In genomic region chr8:62951173-62952134, GRCm38 (mm10) we compare ENCODE assay signal across 9 mouse cellular contexts. TPM values are rescaled to one million over a fixed set of nuclear protein-coding genes. Genes with fewer than 3 reads are reported as not detected.
DNase-seq lines count a peak whose midpoint lies in the region; ATAC-seq and TF ChIP-seq lines count a peak whose summit lies in the region.
"Had no signal": no experiment of that assay in that cellular context is flagged by ENCODE, and none has a peak within 500 bp of the region (broad histone marks: within the 10 kb centered on the region; RNA-seq: fewer than 3 reads in every experiment).

No protein-coding gene starts in this region.

- H3K27ac ChIP-seq in lung, embryonic 14.5 days (ENCODE audit: low read depth), result no peak overlapping the region
- H3K27ac ChIP-seq in embryonic facial prominence, embryonic 10.5 days (replicated peaks), result peak overlapping the region; percentile 80
- H3K27ac ChIP-seq in hindbrain, embryonic 13.5 days, result peak overlapping the region; percentile 86
- H3K27ac ChIP-seq in limb, embryonic 10.5 days, result peak overlapping the region; percentile 81
- H3K27ac ChIP-seq in neural tube, embryonic 15.5 days (replicated peaks), result peak overlapping the region; percentile 90

- no peaks in the 10 kb centered on the region for H3K4me1 ChIP-seq in lung, embryonic 14.5 days (ENCODE audit: insufficient read depth)
- H3K4me1 ChIP-seq in embryonic facial prominence, embryonic 10.5 days, result peaks cover 8% of the 10 kb centered on the region; the same call in 1 of the 2 replicates
- H3K4me1 ChIP-seq in hindbrain, embryonic 13.5 days (replicated peaks), result peaks cover 15% of the 10 kb centered on the region
- H3K4me1 ChIP-seq in limb, embryonic 10.5 days, result peaks cover 18% of the 10 kb centered on the region
- H3K4me1 ChIP-seq in neural tube, embryonic 15.5 days, result peaks cover 8% of the 10 kb centered on the region; the same call in 1 of the 2 replicates

- TF ChIP-seq CTCF in lung, embryonic 14.5 days (IDR thresholded peaks at IDR 0.05; ENCODE audit: low read depth), result no peak

- peaks cover 6% of the 10 kb centered on the region for H3K27me3 ChIP-seq in lung, embryonic 14.5 days (ENCODE audit: insufficient read depth, low read length)
- peaks cover 21% of the 10 kb centered on the region for H3K27me3 ChIP-seq in embryonic facial prominence, embryonic 10.5 days (replicated peaks; ENCODE audit: low read depth, poor library complexity, severe bottlenecking)
- H3K27me3 ChIP-seq in hindbrain, embryonic 13.5 days, result no peaks in the 10 kb centered on the region
- H3K27me3 ChIP-seq in limb, embryonic 10.5 days (ENCODE audit: low read depth, poor library complexity, severe bottlenecking), result peaks cover 12% of the 10 kb centered on the region; the same call in 1 of the 2 replicates
- H3K27me3 ChIP-seq in neural tube, embryonic 15.5 days (replicated peaks), result no peaks in the 10 kb centered on the region

- no peaks in the 10 kb centered on the region for H3K9me3 ChIP-seq in lung, embryonic 14.5 days (ENCODE audit: low read depth, low read length)
- H3K9me3 ChIP-seq in embryonic facial prominence, embryonic 10.5 days, result no peaks in the 10 kb centered on the region
- H3K9me3 ChIP-seq in hindbrain, embryonic 13.5 days, result no peaks in the 10 kb centered on the region
- no peaks in the 10 kb centered on the region for H3K9me3 ChIP-seq in limb, embryonic 10.5 days (replicated peaks)
- no peaks in the 10 kb centered on the region for H3K9me3 ChIP-seq in neural tube, embryonic 15.5 days (replicated peaks)

- H3K9ac ChIP-seq in lung, embryonic 14.5 days, result peak overlapping the region; percentile 23; the same call in 1 of the 2 replicates
- H3K9ac ChIP-seq in hindbrain, embryonic 13.5 days, result peak overlapping the region; percentile 88
- H3K9ac ChIP-seq in neural tube, embryonic 15.5 days (replicated peaks), result peak overlapping the region; percentile 86

- peak; percentile 90 for ATAC-seq in lung, embryonic 14.5 days (ENCODE audit: insufficient read depth)
- peak; percentile 91 for ATAC-seq in hindbrain, embryonic 13.5 days (ENCODE audit: low FRiP score)
- ATAC-seq in neural tube, embryonic 15.5 days (ENCODE audit: low FRiP score), result peak; percentile 91

- peak; percentile 56 for DNase-seq in lung, embryonic 14.5 days
- DNase-seq in lung, postnatal 25 days (ENCODE audit: low spot score), result no peak
- DNase-seq in embryonic facial prominence, embryonic 10.5 days (ENCODE audit: low spot score), result peak; percentile 82
- DNase-seq in limb, embryonic 10.5 days (ENCODE audit: low spot score), result peak; percentile 80
- no peak for DNase-seq in urinary bladder, postnatal 25 days (ENCODE audit: low spot score)
- no peak for DNase-seq in adrenal gland, postnatal 25 days

- H3K36me3 ChIP-seq in lung, embryonic 14.5 days (ENCODE audit: insufficient read depth), result no peaks in the 10 kb centered on the region
- H3K36me3 ChIP-seq in embryonic facial prominence, embryonic 10.5 days (replicated peaks), result no peaks in the 10 kb centered on the region
- no peaks in the 10 kb centered on the region for H3K36me3 ChIP-seq in hindbrain, embryonic 13.5 days
- no peaks in the 10 kb centered on the region for H3K36me3 ChIP-seq in limb, embryonic 10.5 days
- H3K36me3 ChIP-seq in neural tube, embryonic 15.5 days, result no peaks in the 10 kb centered on the region

- peak overlapping the region; percentile 46 for H3K4me3 ChIP-seq in lung, embryonic 14.5 days (ENCODE audit: low read depth, low read length)
- H3K4me3 ChIP-seq in embryonic facial prominence, embryonic 10.5 days, result peak overlapping the region; percentile 74
- peak overlapping the region; percentile 73 for H3K4me3 ChIP-seq in hindbrain, embryonic 13.5 days
- peak overlapping the region; percentile 72 for H3K4me3 ChIP-seq in limb, embryonic 10.5 days
- peak overlapping the region; percentile 69 for H3K4me3 ChIP-seq in neural tube, embryonic 15.5 days (replicated peaks)
- H3K4me3 ChIP-seq: myocyte had no signal

- under 1% methylated on average over 50 of the region's 50 CpGs for WGBS in lung, embryonic 14.5 days
- WGBS in embryonic facial prominence, embryonic 10.5 days, result under 1% methylated on average over 50 of the region's 50 CpGs
- WGBS in hindbrain, embryonic 13.5 days, result under 1% methylated on average over 41 of the region's 50 CpGs
- under 1% methylated on average over 48 of the region's 50 CpGs for WGBS in limb, embryonic 10.5 days
- WGBS in neural tube, embryonic 15.5 days, result under 1% methylated on average over 50 of the region's 50 CpGs

- peak overlapping the region; percentile 95 for H3K4me2 ChIP-seq in lung, embryonic 14.5 days
- H3K4me2 ChIP-seq in hindbrain, embryonic 13.5 days, result peak overlapping the region; percentile 71
- peak overlapping the region; percentile 75 for H3K4me2 ChIP-seq in neural tube, embryonic 15.5 days

RNA-seq across cellular contexts. Expression of gene Spock3, which starts 0.6 kb away (rescaled TPM):
- polyA plus RNA-seq in lung, embryonic 14.5 days (2014; fragmentation: Nextera tagmentation; extraction: Ambion mirVana), result 0.78 and 1.2 TPM in 2 replicates
- 3.2 and 5.0 TPM in 2 replicates for polyA plus RNA-seq in embryonic facial prominence, embryonic 10.5 days (2016; fragmentation: Nextera tagmentation; extraction: Ambion mirVana)
- polyA plus RNA-seq in hindbrain, embryonic 13.5 days (2015; fragmentation: Nextera tagmentation; extraction: Ambion mirVana), result 65.3 and 69.3 TPM in 2 replicates
- polyA plus RNA-seq in limb, embryonic 10.5 days (2016; fragmentation: Nextera tagmentation; extraction: Ambion mirVana), result 2.1 and 5.4 TPM in 2 replicates
- polyA plus RNA-seq in neural tube, embryonic 15.5 days (2015; fragmentation: Nextera tagmentation; extraction: Ambion mirVana), result 115 and 133 TPM in 2 replicates
- 1.8 and 3.2 TPM in 2 replicates for total RNA-seq in adrenal gland, postnatal 25 days (2021)
- polyA plus RNA-seq: myocyte had no signal

Comparison
In these comparisons a context has a peak if more than half of its experiments do, and no peak if none do; other contexts are left out.
1. DNase-seq: peak in lung, embryonic 14.5 days (single experiment), embryonic facial prominence, embryonic 10.5 days (single experiment) and limb, embryonic 10.5 days (single experiment); none in lung, postnatal 25 days (single experiment), urinary bladder, postnatal 25 days (single experiment) and adrenal gland, postnatal 25 days (single experiment).
2. H3K9ac ChIP-seq: peak in every context shown above with its lines; median percentile 88 in hindbrain, embryonic 13.5 days; 86 in neural tube, embryonic 15.5 days; 23 in lung, embryonic 14.5 days.
3. RNA of gene Spock3, which starts 0.6 kb away (polyA plus RNA-seq): 115 to 133 TPM in neural tube, embryonic 15.5 days and 65.3 to 69.3 TPM in hindbrain, embryonic 13.5 days; 2.1 to 5.4 TPM in limb, embryonic 10.5 days, 3.2 to 5.0 TPM in embryonic facial prominence, embryonic 10.5 days and 0.78 to 1.2 TPM in lung, embryonic 14.5 days; every median in the first group is over 10 times any median in the second.
4. Peak in every context shown above with its lines, with median percentiles within 50 percentile points of each other: ATAC-seq, H3K4me2 ChIP-seq and H3K4me3 ChIP-seq.